Mouse (Mus musculus): ENCODE measurements around the gene Trex2.

DNA sequence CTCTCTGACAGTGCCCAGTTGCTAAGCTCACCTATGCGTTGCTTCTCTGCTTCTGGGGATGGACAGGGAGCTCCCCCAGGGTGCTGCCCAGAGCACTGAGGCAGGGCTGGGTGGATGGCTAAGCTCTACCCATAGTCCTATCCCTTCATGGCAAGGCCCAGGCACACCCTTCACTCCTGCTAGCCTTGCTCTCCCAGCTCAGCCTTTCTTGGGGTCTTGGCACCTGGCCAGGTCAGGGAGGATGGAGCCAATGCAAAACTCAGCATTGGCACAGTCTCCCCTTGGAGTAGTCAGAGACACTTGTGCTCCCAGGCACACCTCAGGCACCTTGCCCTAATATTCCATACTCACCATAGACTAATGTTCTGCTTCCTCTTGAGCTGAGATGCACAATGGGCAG lies 48.9 kb upstream of the Trex2 start:
- TF ChIP-seq POLR2A (IDR thresholded peaks at IDR 0.05; ENCODE audit: control insufficient read depth, extremely low read depth, insufficient read depth, low read length, poor library complexity): no peak
- TF ChIP-seq CTCF (IDR thresholded peaks at IDR 0.05; ENCODE audit: borderline replicate concordance, control insufficient read depth, extremely low read depth, insufficient read depth, low read length, poor library complexity): no peak
